Mouse (Mus musculus): Measurements from ENCODE around the gene Csk. TPM values are rescaled to one million over a fixed set of nuclear protein-coding genes. Genes with fewer than 3 reads are reported as not detected.
A peak's percentile ranks its signal among the peaks of the same experiment; 100 is the strongest.

The Csk gene
- polyA plus RNA-seq, 1 experiment from 2014 or later, result 33.4 TPM

DNA sequence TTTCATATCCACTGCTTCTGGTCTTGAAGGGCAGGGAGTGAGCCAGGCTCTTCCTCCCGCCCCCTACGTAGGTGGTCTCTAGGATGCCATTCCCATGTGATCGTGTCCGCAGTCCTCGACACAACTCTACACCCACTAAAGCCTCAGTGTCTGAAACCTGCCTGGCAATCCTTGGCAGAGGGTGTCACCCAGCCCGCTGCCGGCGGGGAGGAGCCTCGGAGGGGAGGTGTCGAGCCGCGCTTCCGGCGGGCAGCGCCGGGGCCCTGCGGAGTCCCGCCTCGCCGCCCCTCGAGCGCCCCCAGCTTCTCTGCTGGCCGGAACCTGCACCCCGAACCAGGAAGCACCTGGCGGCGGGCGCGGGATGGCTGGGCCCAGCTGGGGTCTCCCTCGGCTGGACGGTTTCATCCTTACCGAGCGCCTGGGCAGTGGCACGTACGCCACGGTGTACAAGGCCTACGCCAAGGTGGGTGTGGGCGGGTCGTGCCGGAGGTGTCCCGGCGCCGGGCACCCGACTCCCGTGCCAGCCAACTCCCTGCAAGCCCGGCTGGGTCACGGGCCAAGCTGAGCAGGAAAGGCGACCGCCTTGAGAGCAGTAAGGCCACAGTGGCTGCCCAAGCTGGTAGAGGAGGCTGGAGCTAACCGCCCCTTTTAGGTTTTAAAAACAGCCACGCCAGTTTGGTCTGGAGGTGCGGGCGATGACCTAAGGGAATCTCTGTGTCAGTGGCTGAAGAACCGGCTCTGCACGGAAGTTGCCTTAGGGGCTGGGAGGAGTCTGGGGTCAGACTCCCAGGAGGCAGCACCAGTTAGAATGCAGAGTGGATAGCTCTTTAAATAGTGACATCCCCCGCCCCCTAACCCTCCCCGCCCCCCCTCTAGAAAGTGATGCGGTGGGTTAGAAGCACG, 64.0 kb downstream of the Csk start, which contains the start of gene Ulk3:
Gene Ulk3 (plus strand): TSS at position 229 of the 903 bp plus-strand sequence.
- peak; percentile 87 for ATAC-seq (ENCODE audit: low read depth)
- Histone ChIP-seq H3K9me3 (ENCODE audit: control insufficient read depth, low read length) (no peaks in the 10 kb centered on the region), H3K9ac (replicated peaks; ENCODE audit: low read depth, low read length) (peak within 1 kb of the TSS; percentile 75), H3K4me2 (ENCODE audit: low read depth, low read length) (peak within 1 kb of the TSS; percentile 92), H3K4me3 (ENCODE audit: low read depth, low read length) (peak within 1 kb of the TSS; percentile 76), H3K4me1 (ENCODE audit: control insufficient read depth, insufficient read depth, low read length) (no peaks in the 10 kb centered on the region; the same call in 1 of the 2 replicates), H3K36me3 (ENCODE audit: control insufficient read depth, insufficient read depth, low read length) (peaks cover 30% of the 10 kb centered on the region), H3K27me3 (ENCODE audit: control insufficient read depth, insufficient read depth, low read length) (no peaks in the 10 kb centered on the region), H3K27ac (ENCODE audit: low read depth, low read length) (peak within 1 kb of the TSS; percentile 81)
- under 1% methylated on average over 58 of the region's 58 CpGs for WGBS

- H3K9me3 ChIP-seq (ENCODE audit: control insufficient read depth, low read length), result no peaks in the 10 kb centered on the region
- no peak overlapping the region for H3K4me2 ChIP-seq (ENCODE audit: low read depth, low read length)
- 88% methylated on average over 3 of the region's 3 CpGs for WGBS
- peaks cover 63% of the 10 kb centered on the region for H3K36me3 ChIP-seq (ENCODE audit: control insufficient read depth, insufficient read depth, low read length)
- ATAC-seq (ENCODE audit: low read depth), result no peak
- no peak overlapping the region for H3K9ac ChIP-seq (replicated peaks; ENCODE audit: low read depth, low read length)
- no peaks in the 10 kb centered on the region for H3K27me3 ChIP-seq (ENCODE audit: control insufficient read depth, insufficient read depth, low read length)
- no peak overlapping the region for H3K27ac ChIP-seq (ENCODE audit: low read depth, low read length)
- H3K4me3 ChIP-seq (ENCODE audit: low read depth, low read length), result no peak overlapping the region
- no peaks in the 10 kb centered on the region; the same call in 1 of the 2 replicates for H3K4me1 ChIP-seq (ENCODE audit: control insufficient read depth, insufficient read depth, low read length)
These were observed 68.4 kb downstream of the Csk start for GRCm38 (mm10) chr9:57584991-57585390.

DNA sequence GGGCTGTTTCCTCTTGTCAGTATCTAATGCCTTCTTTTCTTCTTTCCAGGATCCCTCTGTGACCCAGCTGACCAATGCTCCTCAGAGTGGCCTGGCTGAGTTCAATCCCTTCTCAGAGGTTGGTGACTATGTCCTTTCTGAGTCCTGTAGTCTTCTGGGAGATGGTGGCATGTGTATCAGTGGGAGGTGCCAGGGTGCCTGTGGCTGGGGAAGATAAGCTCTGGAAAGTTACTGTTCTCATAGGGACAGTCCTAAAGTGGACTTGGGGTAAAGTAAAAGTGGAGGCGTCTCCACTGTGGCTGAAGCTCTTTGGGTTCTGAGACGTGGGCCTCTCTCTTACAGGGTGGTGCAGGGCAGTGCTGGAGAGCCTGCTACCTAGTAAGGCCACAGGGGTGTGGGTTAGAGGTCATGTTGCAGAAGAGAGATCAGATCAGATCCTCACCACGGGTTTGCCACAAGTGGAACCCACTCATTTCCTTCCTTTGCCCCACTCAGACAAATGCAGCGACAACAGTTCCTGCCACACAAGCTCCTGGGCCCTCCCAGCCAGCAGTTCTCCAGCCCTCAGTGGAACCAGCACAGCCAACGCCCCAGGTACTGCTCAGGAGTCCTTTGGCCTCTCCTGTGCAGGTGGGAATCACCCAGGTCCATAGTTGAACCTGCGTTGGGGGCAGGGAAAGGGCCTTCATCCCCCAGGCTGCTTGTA, 76.1 kb downstream of the Csk start:
- Histone ChIP-seq H3K9ac (replicated peaks; ENCODE audit: low read depth, low read length) (no peak overlapping the region), H3K4me3 (ENCODE audit: low read depth, low read length) (no peak overlapping the region), H3K36me3 (ENCODE audit: control insufficient read depth, insufficient read depth, low read length) (peaks cover 42% of the 10 kb centered on the region), H3K27ac (ENCODE audit: low read depth, low read length) (no peak overlapping the region), H3K4me1 (ENCODE audit: control insufficient read depth, insufficient read depth, low read length) (no peaks in the 10 kb centered on the region), H3K4me2 (ENCODE audit: low read depth, low read length) (no peak overlapping the region), H3K27me3 (ENCODE audit: control insufficient read depth, insufficient read depth, low read length) (no peaks in the 10 kb centered on the region), H3K9me3 (ENCODE audit: control insufficient read depth, low read length) (no peaks in the 10 kb centered on the region)
- 90% methylated on average over 6 of the region's 6 CpGs for WGBS
- no peak for ATAC-seq (ENCODE audit: low read depth)

Other genes starting within 250 kb of the Csk start
- gene Ppcdc, start 213.5 kb downstream of the Csk start, polyA plus RNA-seq (2014; fragmentation: Nextera tagmentation; extraction: Ambion mirVana), result 20.3 and 21.7 TPM in 2 replicates
- gene Scamp5, start 185.6 kb downstream of the Csk start, polyA plus RNA-seq (2014; fragmentation: Nextera tagmentation; extraction: Ambion mirVana), result 61.3 and 73.7 TPM in 2 replicates
- gene Rpp25, start 149.6 kb downstream of the Csk start, polyA plus RNA-seq (2014; fragmentation: Nextera tagmentation; extraction: Ambion mirVana), result 21.5 and 25.8 TPM in 2 replicates
- gene Cox5a, start 132.4 kb downstream of the Csk start, polyA plus RNA-seq (2014; fragmentation: Nextera tagmentation; extraction: Ambion mirVana), result 936 and 1,022 TPM in 2 replicates
- gene Fam219b, start 116.1 kb downstream of the Csk start, polyA plus RNA-seq (2014; fragmentation: Nextera tagmentation; extraction: Ambion mirVana), result 23.7 and 24.0 TPM in 2 replicates
- gene Mpi, start 100.9 kb downstream of the Csk start, polyA plus RNA-seq (2014; fragmentation: Nextera tagmentation; extraction: Ambion mirVana), result 60.7 and 62.1 TPM in 2 replicates
- gene Scamp2, start 92.7 kb downstream of the Csk start, polyA plus RNA-seq (2014; fragmentation: Nextera tagmentation; extraction: Ambion mirVana), result 46.1 and 48.9 TPM in 2 replicates
- 26.1 and 28.4 TPM in 2 replicates for gene Ulk3, start 64.2 kb downstream of the Csk start, polyA plus RNA-seq (2014; fragmentation: Nextera tagmentation; extraction: Ambion mirVana)
- gene Cplx3, start 47.4 kb downstream of the Csk start, polyA plus RNA-seq (2014; fragmentation: Nextera tagmentation; extraction: Ambion mirVana), result 0.13 TPM in 1 of 2 replicates, not detected in the other
- not detected in 2 replicates for gene Lman1l, start 32.9 kb downstream of the Csk start, polyA plus RNA-seq (2014; fragmentation: Nextera tagmentation; extraction: Ambion mirVana)
- not detected in 2 replicates for gene Cyp1a2, start 30.1 kb upstream of the Csk start, polyA plus RNA-seq (2014; fragmentation: Nextera tagmentation; extraction: Ambion mirVana)
- gene Cyp1a1, start 34.3 kb upstream of the Csk start, polyA plus RNA-seq (2014; fragmentation: Nextera tagmentation; extraction: Ambion mirVana), result 0.09 and 0.13 TPM in 2 replicates
- gene Edc3, start 54.9 kb upstream of the Csk start, polyA plus RNA-seq (2014; fragmentation: Nextera tagmentation; extraction: Ambion mirVana), result 21.9 and 26.3 TPM in 2 replicates
- gene Clk3, start 112.2 kb upstream of the Csk start, polyA plus RNA-seq (2014; fragmentation: Nextera tagmentation; extraction: Ambion mirVana), result 58.5 and 64.6 TPM in 2 replicates
- gene Arid3b, start 183.2 kb upstream of the Csk start, polyA plus RNA-seq (2014; fragmentation: Nextera tagmentation; extraction: Ambion mirVana), result 6.3 and 7.3 TPM in 2 replicates